Mouse (Mus musculus): Measurements from ENCODE around the gene Mlycd. TPM values are rescaled to one million over a fixed set of nuclear protein-coding genes. Genes with fewer than 3 reads are reported as not detected.

Mlycd gene
- polyA plus RNA-seq, 1 experiment from 2014 or later = 16.6 TPM

GRCm38 (mm10) chr8:119452919-119453318 is 58.2 kb downstream of the Mlycd start:
- H3K36me3 ChIP-seq (ENCODE audit: control insufficient read depth, insufficient read depth, low read length) = no peaks in the 10 kb centered on the region
- H3K27me3 ChIP-seq (replicated peaks; ENCODE audit: control insufficient read depth, insufficient read depth, low read length) = no peaks in the 10 kb centered on the region
- WGBS = 83% methylated on average over 5 of the region's 5 CpGs
- no peaks in the 10 kb centered on the region for H3K9me3 ChIP-seq (replicated peaks; ENCODE audit: control insufficient read depth, low read length)
- H3K4me2 ChIP-seq (ENCODE audit: low read length) = no peak overlapping the region
- H3K4me3 ChIP-seq (ENCODE audit: low read depth, low read length) = no peak overlapping the region
- H3K9ac ChIP-seq (ENCODE audit: low read length) = no peak overlapping the region
- no peak overlapping the region for H3K27ac ChIP-seq (ENCODE audit: low read depth, low read length)
- ATAC-seq (no peak), DNase-seq (ENCODE audit: low spot score) (no peak)
- no peaks in the 10 kb centered on the region for H3K4me1 ChIP-seq (ENCODE audit: control insufficient read depth, insufficient read depth, low read length)

GRCm38 (mm10) chr8:119456045-119456444 is 61.4 kb downstream of the Mlycd start:
- no peak for ATAC-seq
- H3K4me3 ChIP-seq (ENCODE audit: low read depth, low read length) = no peak overlapping the region
- no peak overlapping the region for H3K9ac ChIP-seq (ENCODE audit: low read length)
- WGBS = 86% methylated on average over 5 of the region's 5 CpGs
- no peaks in the 10 kb centered on the region for H3K36me3 ChIP-seq (ENCODE audit: control insufficient read depth, insufficient read depth, low read length)
- no peak for DNase-seq (ENCODE audit: low spot score)
- H3K4me1 ChIP-seq (ENCODE audit: control insufficient read depth, insufficient read depth, low read length) = peaks cover 6% of the 10 kb centered on the region
- H3K27ac ChIP-seq (ENCODE audit: low read depth, low read length) = no peak overlapping the region
- H3K4me2 ChIP-seq (ENCODE audit: low read length) = no peak overlapping the region
- no peaks in the 10 kb centered on the region for H3K9me3 ChIP-seq (replicated peaks; ENCODE audit: control insufficient read depth, low read length)
- H3K27me3 ChIP-seq (replicated peaks; ENCODE audit: control insufficient read depth, insufficient read depth, low read length) = no peaks in the 10 kb centered on the region

DNA sequence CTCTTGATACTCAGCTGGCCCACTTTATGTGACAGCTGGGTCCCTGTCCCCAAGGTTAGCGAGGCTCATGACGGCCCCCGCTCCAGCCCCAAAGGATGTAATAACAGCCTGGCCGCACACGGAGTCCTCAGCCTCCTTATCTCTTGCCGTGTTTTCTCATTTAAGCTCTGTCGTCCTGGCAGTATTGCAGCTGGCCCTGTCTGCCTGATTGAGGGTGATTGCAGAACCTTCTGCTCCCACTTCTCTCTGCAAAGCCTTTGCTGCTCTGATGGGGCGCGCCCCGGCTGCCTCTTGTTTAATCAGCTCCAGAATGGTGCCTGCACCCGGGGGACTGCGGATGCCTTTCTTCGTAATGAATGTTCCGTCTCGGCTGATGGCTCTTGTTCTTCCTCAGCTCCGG is 65.0 kb downstream of the Mlycd start:
- H3K9me3 ChIP-seq (replicated peaks; ENCODE audit: control insufficient read depth, low read length) = no peaks in the 10 kb centered on the region
- WGBS = 43% methylated on average over 16 of the region's 16 CpGs
- no peak overlapping the region for H3K4me3 ChIP-seq (ENCODE audit: low read depth, low read length)
- peak; percentile 43; the same call in 1 of the 2 replicates for ATAC-seq
- H3K27ac ChIP-seq (ENCODE audit: low read depth, low read length) = peak overlapping the region; percentile 67; the same call in 1 of the 2 replicates
- peaks cover 19% of the 10 kb centered on the region for H3K4me1 ChIP-seq (ENCODE audit: control insufficient read depth, insufficient read depth, low read length)
- 0 out of 2 replicates have a peak, but pooled peaks cover 3% of the 10 kb centered on the region for H3K27me3 ChIP-seq (replicated peaks; ENCODE audit: control insufficient read depth, insufficient read depth, low read length)
- H3K9ac ChIP-seq (ENCODE audit: low read length) = 0 out of 2 replicates have a peak overlapping the region, but pooled peaks have one; percentile 1
- no peak overlapping the region for H3K4me2 ChIP-seq (ENCODE audit: low read length)
- H3K36me3 ChIP-seq (ENCODE audit: control insufficient read depth, insufficient read depth, low read length) = no peaks in the 10 kb centered on the region
- DNase-seq (ENCODE audit: low spot score) = peak; percentile 74

Other genes with a start within 250 kb of the Mlycd start
- gene Hsbp1, start 50.4 kb upstream of the Mlycd start, polyA plus RNA-seq (2014; fragmentation: Nextera tagmentation; extraction: Ambion mirVana) = 593 and 648 TPM in 2 replicates
- 0.15 and 0.28 TPM in 2 replicates for gene Osgin1, start 39.2 kb downstream of the Mlycd start, polyA plus RNA-seq (2014; fragmentation: Nextera tagmentation; extraction: Ambion mirVana)
- gene Necab2, start 51.8 kb downstream of the Mlycd start, polyA plus RNA-seq (2014; fragmentation: Nextera tagmentation; extraction: Ambion mirVana) = 16.9 and 19.5 TPM in 2 replicates
- gene Slc38a8, start 106.8 kb downstream of the Mlycd start, polyA plus RNA-seq (2014; fragmentation: Nextera tagmentation; extraction: Ambion mirVana) = not detected in 2 replicates
- gene Mbtps1, start 163.9 kb downstream of the Mlycd start, polyA plus RNA-seq (2014; fragmentation: Nextera tagmentation; extraction: Ambion mirVana) = 50.0 and 58.4 TPM in 2 replicates
- 183 and 202 TPM in 2 replicates for gene Hsdl1, start 180.3 kb downstream of the Mlycd start, polyA plus RNA-seq (2014; fragmentation: Nextera tagmentation; extraction: Ambion mirVana)
- gene Dnaaf1, start 180.4 kb downstream of the Mlycd start, polyA plus RNA-seq (2014; fragmentation: Nextera tagmentation; extraction: Ambion mirVana) = 0.39 and 0.40 TPM in 2 replicates
- 13.7 and 15.5 TPM in 2 replicates for gene Taf1c, start 210.3 kb downstream of the Mlycd start, polyA plus RNA-seq (2014; fragmentation: Nextera tagmentation; extraction: Ambion mirVana)
- gene Adad2, start 217.9 kb downstream of the Mlycd start, polyA plus RNA-seq (2014; fragmentation: Nextera tagmentation; extraction: Ambion mirVana) = 0.09 TPM in 1 of 2 replicates, not detected in the other
- 0.20 and 0.21 TPM in 2 replicates for gene Kcng4, start 240.8 kb downstream of the Mlycd start, polyA plus RNA-seq (2014; fragmentation: Nextera tagmentation; extraction: Ambion mirVana)

Measured in forebrain, embryonic 14.5 days (tissue).